In genomic region chr5:88683706-88684105, GRCm38 (mm10) we compare ENCODE assay signal across 32 mouse cellular contexts.
"Had no signal": no experiment of that assay in that cellular context is flagged by ENCODE, and none has a peak within 500 bp of the region (broad histone marks: within the 10 kb centered on the region; RNA-seq: fewer than 3 reads in every experiment).

No protein-coding gene starts in this region.

- H3K4me2 ChIP-seq: limb, embryonic 12.5 days; limb, embryonic 13.5 days; limb, embryonic 15.5 days; liver, embryonic 11.5 days; liver, embryonic 12.5 days; liver, embryonic 13.5 days; liver, embryonic 15.5 days; lung, embryonic 14.5 days; lung, embryonic 15.5 days; midbrain, embryonic 11.5 days; midbrain, embryonic 12.5 days; midbrain, embryonic 13.5 days; midbrain, embryonic 15.5 days; neural tube, embryonic 12.5 days had no signal

- DNase-seq: left cerebral cortex, postnatal 4 days; liver; liver, embryonic 13.5 days; liver, postnatal 0 days; lung, adult 18-20 months; lung, adult 2 months; lung, embryonic 14.5 days; lung, postnatal 10 days; lung, postnatal 14 days; lung, postnatal 36 days; lung, postnatal 4 days; midbrain, embryonic 14.5 days had no signal

- H3K9ac ChIP-seq: limb, embryonic 12.5 days; limb, embryonic 13.5 days; limb, embryonic 15.5 days; liver, embryonic 12.5 days; liver, embryonic 13.5 days; liver, embryonic 14.5 days; liver, embryonic 15.5 days; liver, postnatal 0 days; lung, embryonic 14.5 days; lung, embryonic 15.5 days; midbrain, embryonic 12.5 days; midbrain, embryonic 13.5 days; midbrain, embryonic 15.5 days; neural tube, embryonic 12.5 days had no signal

- H3K27ac ChIP-seq: limb, embryonic 10.5 days; limb, embryonic 12.5 days; limb, embryonic 13.5 days; limb, embryonic 15.5 days; liver, embryonic 12.5 days; liver, embryonic 13.5 days; liver, embryonic 14.5 days; liver, embryonic 15.5 days; lung, embryonic 15.5 days; macrophage; midbrain, embryonic 10.5 days; midbrain, embryonic 12.5 days; midbrain, embryonic 13.5 days; midbrain, embryonic 15.5 days; neural tube, embryonic 12.5 days had no signal

- H3K9me3 ChIP-seq: limb, embryonic 10.5 days; limb, embryonic 12.5 days; limb, embryonic 13.5 days; limb, embryonic 15.5 days; liver, embryonic 12.5 days; liver, embryonic 13.5 days; liver, embryonic 15.5 days; lung, embryonic 15.5 days; megakaryocyte, embryonic 14.5 days; midbrain, embryonic 10.5 days; midbrain, embryonic 12.5 days; midbrain, embryonic 13.5 days; midbrain, embryonic 15.5 days; neural tube, embryonic 12.5 days had no signal

- H3K36me3 ChIP-seq: limb, embryonic 10.5 days; limb, embryonic 12.5 days; limb, embryonic 13.5 days; limb, embryonic 15.5 days; liver, embryonic 12.5 days; liver, embryonic 13.5 days; liver, embryonic 15.5 days; lung, embryonic 15.5 days; midbrain, embryonic 10.5 days; midbrain, embryonic 12.5 days; midbrain, embryonic 13.5 days; midbrain, embryonic 15.5 days; neural tube, embryonic 12.5 days had no signal

- H3K27me3 ChIP-seq: midbrain, embryonic 12.5 days; midbrain, embryonic 13.5 days; midbrain, embryonic 15.5 days; neural tube, embryonic 12.5 days had no signal

- H3K4me1 ChIP-seq: limb, embryonic 15.5 days; lung, embryonic 15.5 days; midbrain, embryonic 13.5 days; midbrain, embryonic 15.5 days; neural tube, embryonic 12.5 days had no signal

- H3K4me3 ChIP-seq: limb, embryonic 10.5 days; limb, embryonic 12.5 days; limb, embryonic 13.5 days; limb, embryonic 15.5 days; liver, embryonic 12.5 days; liver, embryonic 13.5 days; liver, embryonic 15.5 days; lung, embryonic 15.5 days; megakaryocyte, embryonic 14.5 days; midbrain, embryonic 10.5 days; midbrain, embryonic 12.5 days; midbrain, embryonic 13.5 days; midbrain, embryonic 15.5 days; myocyte; neural tube, embryonic 12.5 days had no signal

- ATAC-seq: liver, embryonic 12.5 days; liver, postnatal 0 days; lung, postnatal 0 days; midbrain, embryonic 13.5 days; midbrain, embryonic 15.5 days; midbrain, embryonic 16.5 days had no signal
